Mouse (Mus musculus): ENCODE data around the gene Dclre1b. TPM values are rescaled to one million over a fixed set of nuclear protein-coding genes. Genes with fewer than 3 reads are reported as not detected.
"Not testable (repeated sequence)": the region's sequence is repeated elsewhere in the genome, so short reads cannot be mapped to it uniquely, and the experiment has no call there.

The Dclre1b gene
- polyA plus RNA-seq, 1 experiment from 2014 or later: 33.3 TPM

DNA sequence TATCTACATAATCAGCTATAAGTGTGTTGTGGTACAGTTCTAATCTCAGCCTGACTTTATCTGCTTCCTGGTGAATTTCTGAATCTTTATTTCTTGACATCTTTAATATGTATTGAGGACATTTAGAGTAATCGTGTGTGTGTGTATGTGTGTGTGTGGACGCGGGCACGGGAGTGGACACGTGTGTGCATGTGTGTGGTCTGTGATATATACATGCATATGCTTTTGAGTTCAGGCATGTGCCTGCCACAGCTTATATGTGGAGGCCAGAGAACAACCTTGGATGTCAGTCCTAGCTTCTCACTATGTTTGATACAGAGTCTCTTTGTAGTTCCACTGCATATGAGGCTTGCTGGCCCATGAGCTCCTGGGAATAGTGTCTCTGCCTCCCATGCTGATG, 27.2 kb upstream of the Dclre1b start:
- no peak for ATAC-seq (ENCODE audit: low FRiP score, low read depth)
- no peak overlapping the region for H3K27ac ChIP-seq
- H3K4me1 ChIP-seq: no peaks in the 10 kb centered on the region
- no peaks in the 10 kb centered on the region for H3K9me3 ChIP-seq
- no peak overlapping the region for H3K9ac ChIP-seq
- no peaks in the 10 kb centered on the region for H3K36me3 ChIP-seq
- H3K4me2 ChIP-seq (replicated peaks): no peak overlapping the region
- no peak overlapping the region for H3K4me3 ChIP-seq
- no peaks in the 10 kb centered on the region for H3K27me3 ChIP-seq
- 90% methylated on average over 5 of the region's 5 CpGs for WGBS

DNA sequence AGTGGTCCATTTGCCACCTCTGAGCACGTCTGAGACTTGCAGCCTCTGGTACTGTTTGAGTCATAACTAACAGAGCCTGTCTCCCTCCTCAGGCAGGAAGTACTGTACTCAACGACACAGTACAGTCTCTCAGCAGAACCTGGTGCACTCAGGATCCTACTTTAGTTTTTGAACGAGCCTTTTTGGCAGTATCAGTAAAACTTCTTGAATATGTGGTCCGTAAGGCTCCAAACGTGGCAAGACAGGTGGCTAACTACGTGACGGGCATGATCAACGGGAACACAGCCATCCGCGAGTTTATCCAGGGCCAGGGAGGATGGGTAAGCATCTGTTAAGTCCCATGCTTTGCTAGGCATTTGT, 26.7 kb upstream of the Dclre1b start:
- H3K4me1 ChIP-seq: no peaks in the 10 kb centered on the region
- no peak overlapping the region for H3K4me3 ChIP-seq
- no peak overlapping the region for H3K27ac ChIP-seq
- H3K9ac ChIP-seq: peak overlapping the region; percentile 20; the same call in 1 of the 2 replicates
- no peaks in the 10 kb centered on the region for H3K9me3 ChIP-seq
- WGBS: 75% methylated on average over 10 of the region's 10 CpGs
- no peaks in the 10 kb centered on the region for H3K27me3 ChIP-seq
- no peak for ATAC-seq (ENCODE audit: low FRiP score, low read depth)
- no peak overlapping the region for H3K4me2 ChIP-seq (replicated peaks)
- no peaks in the 10 kb centered on the region for H3K36me3 ChIP-seq

DNA sequence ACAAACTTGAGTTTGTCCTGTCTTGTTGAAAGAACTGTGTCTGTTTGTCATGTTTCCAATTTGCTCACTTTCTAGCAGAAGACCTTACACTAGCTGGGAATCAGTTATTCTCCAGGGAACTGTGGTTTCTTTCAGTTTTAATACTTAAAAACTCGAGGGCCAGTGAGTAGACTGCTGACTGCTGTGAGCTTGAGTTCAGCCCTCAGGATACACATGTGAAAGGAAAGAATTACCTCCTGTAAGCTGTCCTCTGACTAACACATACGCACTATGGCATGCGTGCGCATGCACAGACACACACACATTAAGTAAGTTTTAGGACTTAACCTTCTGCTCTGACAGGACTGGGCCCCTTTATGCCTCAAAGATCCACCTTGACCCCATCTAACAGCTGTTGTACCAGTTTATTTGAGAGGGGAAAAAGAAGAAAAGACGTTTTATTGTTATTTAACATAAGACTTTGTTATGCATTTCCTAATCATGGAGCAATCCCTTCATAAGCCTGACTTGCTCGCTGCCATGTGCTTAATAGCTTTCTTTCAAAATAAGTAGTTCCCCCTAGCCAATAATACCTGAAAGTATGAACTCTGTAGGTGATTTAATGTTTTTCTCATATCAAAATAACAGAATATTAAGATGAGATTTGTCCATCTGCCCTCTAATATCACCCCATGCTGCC, 26.2 kb upstream of the Dclre1b start:
- no peaks in the 10 kb centered on the region for H3K36me3 ChIP-seq
- no peak overlapping the region for H3K4me2 ChIP-seq (replicated peaks)
- no peaks in the 10 kb centered on the region for H3K27me3 ChIP-seq
- 69% methylated on average over 6 of the region's 6 CpGs for WGBS
- no peak overlapping the region for H3K4me3 ChIP-seq
- no peaks in the 10 kb centered on the region for H3K9me3 ChIP-seq
- H3K4me1 ChIP-seq: no peaks in the 10 kb centered on the region
- peak overlapping the region; percentile 20; the same call in 1 of the 2 replicates for H3K9ac ChIP-seq
- ATAC-seq (ENCODE audit: low FRiP score, low read depth): no peak
- H3K27ac ChIP-seq: no peak overlapping the region

DNA sequence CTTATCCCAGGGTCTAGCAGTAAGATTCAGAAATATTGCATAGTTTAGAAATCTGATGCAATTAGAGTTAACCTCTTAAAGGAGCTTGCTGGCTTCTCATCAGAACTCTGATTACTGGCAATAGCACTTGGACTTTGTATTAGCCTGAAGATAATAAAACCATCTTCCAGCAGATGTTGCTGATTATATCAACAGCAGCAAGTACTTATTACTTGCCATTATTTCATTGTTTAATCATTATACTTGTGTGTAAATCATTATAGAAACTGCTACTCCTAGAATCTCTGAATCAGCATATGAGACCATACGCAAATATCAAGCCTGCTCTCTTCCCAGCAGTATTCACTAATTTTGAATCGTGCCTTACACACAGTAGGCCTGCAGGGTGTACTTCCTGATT, 24.8 kb upstream of the Dclre1b start:
- Histone ChIP-seq H3K9ac (no peak overlapping the region), H3K27me3 (no peaks in the 10 kb centered on the region), H3K4me1 (no peaks in the 10 kb centered on the region), H3K4me2 (replicated peaks) (no peak overlapping the region), H3K27ac (no peak overlapping the region), H3K36me3 (no peaks in the 10 kb centered on the region), H3K4me3 (no peak overlapping the region), H3K9me3 (no peaks in the 10 kb centered on the region)
- WGBS: 89% methylated on average over 2 of the region's 2 CpGs
- ATAC-seq (ENCODE audit: low FRiP score, low read depth): no peak

DNA sequence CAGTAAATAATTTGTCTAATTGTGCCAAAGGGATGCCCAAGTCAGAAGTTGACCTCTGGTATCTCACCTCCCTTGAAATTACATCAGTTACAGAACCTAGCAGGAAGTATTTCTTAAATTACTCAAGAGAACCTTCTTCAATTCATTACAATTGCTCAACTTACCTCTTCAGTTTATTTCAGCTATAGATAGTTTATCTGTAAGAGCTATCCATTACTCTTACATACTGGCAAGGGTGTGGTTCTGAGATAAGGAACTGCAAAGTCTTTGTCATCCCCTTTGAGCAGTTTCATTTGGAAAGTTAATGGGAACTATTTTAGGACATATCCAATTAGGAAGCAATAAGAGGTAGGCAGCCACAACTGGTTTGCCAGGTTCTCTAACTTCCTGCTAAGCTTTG, 23.2 kb upstream of the Dclre1b start, which contains the start of gene Bcl2l15:
Gene Bcl2l15 (plus strand): TSS at position 176 of the 400 bp plus-strand sequence.
- Histone ChIP-seq H3K27me3 (no peaks in the 10 kb centered on the region), H3K4me3 (no peak within 1 kb of the TSS), H3K36me3 (no peaks in the 10 kb centered on the region), H3K9me3 (no peaks in the 10 kb centered on the region), H3K9ac (no peak within 1 kb of the TSS), H3K4me2 (replicated peaks) (no peak within 1 kb of the TSS), H3K27ac (no peak within 1 kb of the TSS), H3K4me1 (no peaks in the 10 kb centered on the region)
- ATAC-seq (ENCODE audit: low FRiP score, low read depth): no peak

DNA sequence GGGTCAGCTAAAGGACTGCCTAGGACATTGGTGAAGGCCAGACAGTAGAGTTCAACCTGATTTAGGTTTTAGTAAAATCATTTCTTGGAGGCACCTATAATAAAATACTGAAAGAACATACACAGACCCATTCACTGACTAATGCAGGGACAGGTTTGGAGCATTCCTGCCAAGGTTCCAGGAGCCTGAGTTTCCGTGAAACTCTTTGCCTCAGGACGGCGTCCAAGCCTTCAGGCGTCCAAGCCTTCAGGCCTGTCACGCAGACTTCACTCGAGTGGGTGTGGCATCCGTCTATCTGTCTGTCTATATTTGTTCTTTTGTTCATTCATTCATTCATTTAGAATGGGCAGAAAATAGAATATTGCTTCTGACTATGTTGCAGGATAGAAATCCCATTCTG, 21.9 kb upstream of the Dclre1b start:
- no peaks in the 10 kb centered on the region for H3K27me3 ChIP-seq
- no peaks in the 10 kb centered on the region for H3K4me1 ChIP-seq
- no peak overlapping the region for H3K4me2 ChIP-seq (replicated peaks)
- H3K36me3 ChIP-seq: no peaks in the 10 kb centered on the region
- no peak for ATAC-seq (ENCODE audit: low FRiP score, low read depth)
- no peak overlapping the region for H3K4me3 ChIP-seq
- 79% methylated on average over 7 of the region's 7 CpGs for WGBS
- no peak overlapping the region for H3K9ac ChIP-seq
- H3K9me3 ChIP-seq: no peaks in the 10 kb centered on the region
- no peak overlapping the region for H3K27ac ChIP-seq

DNA sequence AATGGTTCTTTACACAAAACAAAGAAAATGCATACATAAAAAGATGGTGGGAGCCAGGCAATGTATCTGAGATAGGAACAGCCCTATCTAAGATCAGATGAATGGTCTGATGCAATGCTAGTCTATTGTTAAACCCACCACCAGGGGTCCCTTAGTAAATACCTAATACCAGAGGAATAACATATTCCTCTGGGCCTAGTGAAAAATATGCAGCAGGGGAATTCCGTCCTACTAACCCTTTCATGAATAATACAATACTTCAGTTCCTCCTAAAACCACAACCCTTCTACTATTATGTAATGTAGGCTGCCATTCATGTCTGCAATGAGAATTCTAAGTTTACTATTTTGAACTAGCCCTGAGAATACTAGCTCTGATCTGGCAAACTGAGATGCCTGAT, 21.4 kb upstream of the Dclre1b start:
- H3K36me3 ChIP-seq; H3K4me2 ChIP-seq (replicated peaks); H3K4me1 ChIP-seq; ATAC-seq (ENCODE audit: low FRiP score, low read depth); H3K9ac ChIP-seq; H3K27ac ChIP-seq; H3K4me3 ChIP-seq; H3K27me3 ChIP-seq; H3K9me3 ChIP-seq: not testable (repeated sequence)
- 42% methylated on average over 1 of the region's 1 CpGs for WGBS

DNA sequence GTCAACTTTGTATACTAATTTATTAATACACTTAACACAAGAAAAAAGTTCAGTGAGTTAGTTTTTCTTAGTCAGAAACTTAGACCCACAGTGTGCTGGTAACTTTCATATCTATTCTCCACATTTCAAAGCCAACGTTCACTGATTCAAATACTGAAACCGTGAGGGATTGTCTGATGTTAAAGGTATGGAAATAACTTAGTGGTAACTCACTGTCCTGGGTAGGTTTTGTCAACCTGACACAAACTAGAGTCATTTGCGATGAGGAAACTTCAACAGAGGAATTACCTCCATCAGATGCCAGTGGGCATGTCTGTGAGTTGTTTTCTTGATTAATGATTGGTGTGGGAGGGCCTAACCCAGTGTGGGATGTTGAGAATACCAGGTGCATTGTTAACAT, 19.8 kb upstream of the Dclre1b start:
- WGBS: 84% methylated on average over 3 of the region's 3 CpGs
- H3K9me3 ChIP-seq: no peaks in the 10 kb centered on the region
- no peak overlapping the region for H3K9ac ChIP-seq
- H3K4me1 ChIP-seq: no peaks in the 10 kb centered on the region
- no peaks in the 10 kb centered on the region for H3K27me3 ChIP-seq
- no peaks in the 10 kb centered on the region for H3K36me3 ChIP-seq
- no peak for ATAC-seq (ENCODE audit: low FRiP score, low read depth)
- H3K4me3 ChIP-seq: no peak overlapping the region
- H3K27ac ChIP-seq: no peak overlapping the region
- no peak overlapping the region for H3K4me2 ChIP-seq (replicated peaks)

DNA sequence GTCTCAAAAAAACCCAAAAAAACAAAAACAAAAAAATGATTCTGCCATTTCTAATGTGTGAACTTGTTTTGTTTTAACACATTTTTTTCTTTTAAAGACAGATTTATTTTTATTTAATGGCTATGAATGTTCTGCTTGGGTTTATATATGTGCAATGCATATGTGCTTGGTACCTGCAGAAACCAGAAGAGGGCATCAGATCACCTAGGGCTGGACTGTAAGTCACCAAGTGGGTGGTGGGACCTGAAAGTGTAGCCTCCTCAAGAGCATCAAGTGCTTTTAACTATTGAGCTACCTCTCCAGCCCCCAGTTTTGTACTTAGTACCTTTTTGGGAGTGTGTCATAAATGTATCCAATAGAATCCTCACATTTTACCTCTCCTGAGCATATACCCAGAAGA, 18.3 kb upstream of the Dclre1b start:
- Histone ChIP-seq H3K4me1 (no peaks in the 10 kb centered on the region), H3K27ac (no peak overlapping the region), H3K9ac (no peak overlapping the region), H3K4me2 (replicated peaks) (no peak overlapping the region), H3K36me3 (peaks cover 11% of the 10 kb centered on the region), H3K4me3 (no peak overlapping the region), H3K9me3 (no peaks in the 10 kb centered on the region), H3K27me3 (no peaks in the 10 kb centered on the region)
- no peak for ATAC-seq (ENCODE audit: low FRiP score, low read depth)

DNA sequence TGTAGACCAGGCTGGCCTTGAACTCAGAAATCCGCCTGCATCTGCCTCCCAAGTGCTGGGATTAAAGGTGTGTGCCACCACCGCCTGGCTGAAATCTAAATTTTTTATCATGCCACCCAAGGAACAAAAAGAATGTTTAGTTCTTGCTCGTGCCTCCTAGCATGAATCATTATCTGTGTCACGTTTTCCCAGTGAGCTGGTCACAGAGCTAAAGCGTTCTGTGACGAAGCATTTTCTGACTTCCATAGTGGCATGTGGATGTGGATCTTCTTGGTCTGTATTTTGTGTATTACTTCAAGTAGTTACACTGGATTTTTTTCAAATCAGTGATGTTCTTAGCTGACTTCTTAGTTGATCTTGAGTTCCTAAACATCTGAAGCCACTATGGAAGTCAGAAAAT, 1.7 kb upstream of the Dclre1b start:
- no peak for ATAC-seq (ENCODE audit: low FRiP score, low read depth)
- H3K4me1 ChIP-seq: peaks cover 14% of the 10 kb centered on the region
- H3K4me2 ChIP-seq (replicated peaks): no peak overlapping the region
- no peak overlapping the region for H3K4me3 ChIP-seq
- no peaks in the 10 kb centered on the region for H3K9me3 ChIP-seq
- peaks cover 33% of the 10 kb centered on the region for H3K36me3 ChIP-seq
- WGBS: 92% methylated on average over 6 of the region's 6 CpGs
- no peaks in the 10 kb centered on the region for H3K27me3 ChIP-seq
- H3K9ac ChIP-seq: no peak overlapping the region
- no peak overlapping the region for H3K27ac ChIP-seq

DNA sequence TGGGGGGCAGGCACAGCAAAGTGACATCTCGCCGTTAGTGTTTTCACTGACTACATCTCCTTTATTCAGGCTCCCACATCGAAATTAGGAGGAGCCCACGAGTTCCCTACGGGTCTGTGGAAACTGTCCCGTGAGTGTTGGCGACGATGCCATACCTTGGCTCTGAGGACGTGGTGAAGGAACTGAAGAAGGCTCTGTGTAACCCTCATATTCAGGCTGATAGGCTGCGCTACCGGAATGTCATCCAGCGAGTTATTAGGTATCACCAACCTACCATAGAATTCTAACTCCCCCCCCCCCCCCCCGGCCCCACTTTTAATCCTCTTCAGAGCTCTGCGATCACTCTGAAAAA, 531 bp upstream of the Dclre1b start:
- no peaks in the 10 kb centered on the region for H3K9me3 ChIP-seq
- H3K27me3 ChIP-seq: no peaks in the 10 kb centered on the region
- ATAC-seq (ENCODE audit: low FRiP score, low read depth): peak; percentile 45; the same call in 1 of the 2 replicates
- WGBS: 2% methylated on average over 14 of the region's 14 CpGs
- H3K9ac ChIP-seq: peak overlapping the region; percentile 88
- H3K4me2 ChIP-seq (replicated peaks): peak overlapping the region; percentile 80
- peaks cover 14% of the 10 kb centered on the region for H3K4me1 ChIP-seq
- peak overlapping the region; percentile 88 for H3K27ac ChIP-seq
- peaks cover 32% of the 10 kb centered on the region for H3K36me3 ChIP-seq
- H3K4me3 ChIP-seq: peak overlapping the region; percentile 80

DNA sequence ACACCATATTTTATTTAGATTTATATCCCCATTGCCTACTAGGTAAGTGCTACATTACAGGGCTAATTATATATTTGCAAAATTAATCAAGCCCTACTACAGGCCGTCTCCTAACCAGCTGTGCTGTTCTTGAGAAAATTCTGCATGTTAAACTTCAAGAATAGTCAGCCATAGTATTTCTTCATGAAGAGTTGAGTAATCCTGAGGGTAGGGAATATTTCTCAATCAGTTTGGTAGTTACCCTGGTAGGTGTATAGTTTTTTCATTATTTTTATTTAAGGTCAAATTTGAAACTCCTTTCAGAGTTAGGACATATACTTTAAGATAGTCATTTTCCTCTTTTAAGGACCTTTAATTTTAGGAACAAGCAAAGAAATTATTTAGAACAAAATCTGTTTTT, 3.6 kb downstream of the Dclre1b start:
- H3K9me3 ChIP-seq: no peaks in the 10 kb centered on the region
- H3K27ac ChIP-seq: no peak overlapping the region
- peaks cover 49% of the 10 kb centered on the region for H3K36me3 ChIP-seq
- 92% methylated on average over 1 of the region's 1 CpGs for WGBS
- H3K9ac ChIP-seq: no peak overlapping the region
- no peaks in the 10 kb centered on the region for H3K27me3 ChIP-seq
- no peak overlapping the region for H3K4me2 ChIP-seq (replicated peaks)
- H3K4me3 ChIP-seq: no peak overlapping the region
- peaks cover 22% of the 10 kb centered on the region for H3K4me1 ChIP-seq
- no peak for ATAC-seq (ENCODE audit: low FRiP score, low read depth)

DNA sequence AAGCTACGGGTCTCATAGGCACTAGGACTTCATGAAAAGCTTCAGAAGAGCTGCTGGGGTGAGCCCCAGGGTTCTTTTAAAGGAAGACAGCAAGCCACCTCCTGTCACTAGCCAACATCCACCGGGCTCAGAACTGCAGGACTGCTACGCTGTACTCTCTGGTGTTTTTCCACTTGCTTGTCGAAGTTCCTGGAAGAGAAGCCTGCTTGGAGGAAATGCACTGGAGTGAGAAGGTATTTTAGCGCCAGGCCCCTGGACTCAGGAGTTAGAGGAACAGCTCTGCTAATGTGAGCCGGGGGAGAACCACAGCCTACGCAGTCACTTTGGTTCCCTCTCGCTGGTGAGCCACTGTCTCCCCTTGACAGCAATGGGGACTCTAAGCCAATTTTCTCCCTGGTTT, 6.4 kb downstream of the Dclre1b start:
- Histone ChIP-seq H3K36me3 (peaks cover 49% of the 10 kb centered on the region), H3K27ac (no peak overlapping the region), H3K4me3 (no peak overlapping the region), H3K27me3 (no peaks in the 10 kb centered on the region), H3K4me1 (peaks cover 9% of the 10 kb centered on the region), H3K9me3 (no peaks in the 10 kb centered on the region), H3K9ac (no peak overlapping the region), H3K4me2 (replicated peaks) (no peak overlapping the region)
- WGBS: 95% methylated on average over 8 of the region's 8 CpGs
- ATAC-seq (ENCODE audit: low FRiP score, low read depth): no peak

Data from limb, embryonic 13.5 days (tissue).